Mouse (Mus musculus) lung, postnatal 0 days (tissue): ENCODE measurements around the gene Upk1a.

Source experiments
- CTCF ChIP-seq: IDR thresholded peaks from 2 replicates; pipeline ENCODE4 v1.5.1; 2016; ENCODE audit warnings: antibody characterized with exemption, mild to moderate bottlenecking
- EP300 ChIP-seq: IDR thresholded peaks from 2 replicates; pipeline ENCODE4 v1.6.1; 2016; ENCODE audit warnings: antibody characterized with exemption, mild to moderate bottlenecking, control low read depth

GRCm38 (mm10) chr7:30612654-30613402 lies at the start of gene Upk1a:
- TF ChIP-seq CTCF (no peak), EP300 (no peak)
